Mouse (Mus musculus): Measurements from ENCODE around the gene Naa80.

GRCm38 (mm10) chr9:107609433-107609830, 30.7 kb downstream of the Naa80 start:
- TF ChIP-seq CTCF (conservative IDR thresholded peaks at IDR 0.05; ENCODE audit: low read length), result no peak
- no peak for TF ChIP-seq POU5F1 (IDR thresholded peaks at IDR 0.05; ENCODE audit: borderline replicate concordance, low read length)
